10 mouse cellular contexts compared by ENCODE assay signal in the genomic region with DNA sequence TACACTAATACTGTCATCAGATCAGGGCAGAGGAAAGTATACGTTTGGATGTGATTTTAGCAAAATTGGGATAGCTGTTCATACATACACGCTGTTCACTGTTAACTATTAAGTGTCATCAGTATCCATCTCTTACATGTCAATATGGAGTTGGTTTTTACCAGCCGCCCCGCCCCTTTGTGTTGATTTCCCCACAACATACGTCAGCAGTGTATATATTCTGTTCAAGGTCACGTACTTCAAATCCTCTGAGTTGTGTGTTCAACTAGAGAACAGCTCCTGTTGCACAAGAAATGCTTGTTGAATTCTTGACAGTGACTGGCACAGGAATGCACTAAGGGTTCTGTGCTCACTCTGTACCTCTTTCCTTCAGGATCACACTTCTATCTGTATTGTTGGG. TPM values are rescaled to one million over a fixed set of nuclear protein-coding genes. Genes with fewer than 3 reads are reported as not detected.
A peak's percentile ranks its signal among the peaks of the same experiment; 100 is the strongest.
DNase-seq lines count a peak whose midpoint lies in the region; ATAC-seq and TF ChIP-seq lines count a peak whose summit lies in the region.
"Had no signal": no experiment of that assay in that cellular context is flagged by ENCODE, and none has a peak within 500 bp of the region (broad histone marks: within the 10 kb centered on the region; RNA-seq: fewer than 3 reads in every experiment).

No protein-coding gene starts in this region.

- intact Hi-C loops in heart, adult 2 months (cut with DNase I), result no loop called here

- peak overlapping the region; percentile 73; the same call in 1 of the 2 replicates for H3K4me3 ChIP-seq in heart, embryonic 10.5 days
- H3K4me3 ChIP-seq in heart, adult 2 months, result no peak overlapping the region; the same call in 1 of the 2 replicates
- peak overlapping the region; percentile 1 for H3K4me3 ChIP-seq in megakaryocyte, embryonic 14.5 days (replicated peaks)
- H3K4me3 ChIP-seq in limb, embryonic 13.5 days, result peak overlapping the region; percentile 62
- H3K4me3 ChIP-seq in neural tube, embryonic 13.5 days, result peak overlapping the region; percentile 56

- H3K27me3 ChIP-seq in heart, embryonic 10.5 days (ENCODE audit: insufficient read depth, poor library complexity, severe bottlenecking), result peaks cover 4% of the 10 kb centered on the region; the same call in 1 of the 2 replicates
- H3K27me3 ChIP-seq in heart, adult 2 months (ENCODE audit: control insufficient read depth, insufficient read depth, low read length), result no peaks in the 10 kb centered on the region
- H3K27me3 ChIP-seq in megakaryocyte, embryonic 14.5 days (replicated peaks), result peaks cover 4% of the 10 kb centered on the region
- peaks cover 9% of the 10 kb centered on the region; the same call in 1 of the 2 replicates for H3K27me3 ChIP-seq in limb, embryonic 13.5 days
- no peaks in the 10 kb centered on the region for H3K27me3 ChIP-seq in neural tube, embryonic 13.5 days

- no peak overlapping the region for H3K9ac ChIP-seq in heart, adult 2 months (ENCODE audit: low read depth, low read length)
- no peak overlapping the region for H3K9ac ChIP-seq in limb, embryonic 13.5 days
- H3K9ac ChIP-seq in neural tube, embryonic 13.5 days, result peak overlapping the region; percentile 78

- no peak for DNase-seq in heart, embryonic 10.5 days (ENCODE audit: low spot score)
- no peak for DNase-seq in heart, adult 2 months
- no peak for DNase-seq in embryo, embryonic 10 days (ENCODE audit: low spot score)
- DNase-seq in gastrocnemius, adult 8-10 months (ENCODE audit: low spot score in 2 of 2), result no peak
- DNase-seq: B cell, adult 2 months; kidney, postnatal 4 days had no signal

- peak overlapping the region; percentile 67 for H3K4me2 ChIP-seq in limb, embryonic 13.5 days (replicated peaks)
- H3K4me2 ChIP-seq in neural tube, embryonic 13.5 days, result peak overlapping the region; percentile 61

- H3K79me2 ChIP-seq in heart, adult 2 months (replicated peaks; ENCODE audit: control insufficient read depth, insufficient read depth, low read length), result no peaks in the 10 kb centered on the region

- no peaks in the 10 kb centered on the region for H3K9me3 ChIP-seq in heart, embryonic 10.5 days
- no peaks in the 10 kb centered on the region for H3K9me3 ChIP-seq in megakaryocyte, embryonic 14.5 days
- H3K9me3 ChIP-seq in limb, embryonic 13.5 days, result no peaks in the 10 kb centered on the region
- H3K9me3 ChIP-seq in neural tube, embryonic 13.5 days, result no peaks in the 10 kb centered on the region

- no peaks in the 10 kb centered on the region for H3K36me3 ChIP-seq in heart, embryonic 10.5 days
- H3K36me3 ChIP-seq in heart, adult 2 months (ENCODE audit: control insufficient read depth, insufficient read depth, low read length), result no peaks in the 10 kb centered on the region; the same call in 1 of the 2 replicates
- H3K36me3 ChIP-seq in megakaryocyte, embryonic 14.5 days (replicated peaks; ENCODE audit: low read length), result peaks cover 3% of the 10 kb centered on the region
- H3K36me3 ChIP-seq in limb, embryonic 13.5 days, result no peaks in the 10 kb centered on the region
- no peaks in the 10 kb centered on the region for H3K36me3 ChIP-seq in neural tube, embryonic 13.5 days

- 88% methylated on average over 6 of the region's 6 CpGs for WGBS in heart, embryonic 10.5 days
- 85% methylated on average over 6 of the region's 6 CpGs for WGBS in heart, adult 2 months
- 93% methylated on average over 6 of the region's 6 CpGs for WGBS in limb, embryonic 13.5 days
- WGBS in neural tube, embryonic 13.5 days, result 91% methylated on average over 6 of the region's 6 CpGs

- TF ChIP-seq EP300 in heart, adult 2 months (IDR thresholded peaks at IDR 0.05; ENCODE audit: insufficient read depth, low read depth, low read length), result no peak

- no peak for TF ChIP-seq CTCF in heart, adult 2 months (IDR thresholded peaks at IDR 0.05)

- H3K27ac ChIP-seq in heart, embryonic 10.5 days, result no peak overlapping the region
- no peak overlapping the region for H3K27ac ChIP-seq in heart, adult 2 months
- H3K27ac ChIP-seq in limb, embryonic 13.5 days, result no peak overlapping the region
- H3K27ac ChIP-seq in neural tube, embryonic 13.5 days (replicated peaks), result no peak overlapping the region

- no peak for ATAC-seq in megakaryocyte, adult 5-6 weeks (ENCODE audit: poor library complexity, severe bottlenecking)
- no peak for ATAC-seq in limb, embryonic 13.5 days (ENCODE audit: low FRiP score, low read depth)
- ATAC-seq in neural tube, embryonic 13.5 days (ENCODE audit: low read depth), result no peak

- H3K4me1 ChIP-seq in heart, embryonic 10.5 days, result 0 out of 2 replicates have a peak, but pooled peaks cover 7% of the 10 kb centered on the region
- peaks cover 4% of the 10 kb centered on the region for H3K4me1 ChIP-seq in heart, adult 2 months (ENCODE audit: control insufficient read depth, insufficient read depth, low read length)
- H3K4me1 ChIP-seq in megakaryocyte, embryonic 14.5 days, result peaks cover 16% of the 10 kb centered on the region
- H3K4me1 ChIP-seq in limb, embryonic 13.5 days, result peaks cover 9% of the 10 kb centered on the region
- peaks cover 24% of the 10 kb centered on the region for H3K4me1 ChIP-seq in neural tube, embryonic 13.5 days (replicated peaks)

- TF ChIP-seq POLR2A in heart, adult 2 months (IDR thresholded peaks at IDR 0.05; ENCODE audit: insufficient read depth, low read depth, low read length), result no peak

RNA-seq across cellular contexts. Expression of gene Parp11, which starts 8.2 kb away (rescaled TPM):
- polyA plus RNA-seq in heart, embryonic 10.5 days (2016; fragmentation: Nextera tagmentation; extraction: Ambion mirVana), result 19.1 and 22.7 TPM in 2 replicates
- 1 to 10 TPM; 7.0 to 8.2 TPM for total RNA-seq in heart, adult 2 months (2021)
- 5.3 and 10.0 TPM in 2 replicates for polyA plus RNA-seq in heart, adult 2 months (2012; rRNA removed)
- polyA plus RNA-seq in megakaryocyte, embryonic 14.5 days (2012; ENCODE audit: insufficient read depth, low replicate concordance), result 2.5 TPM in 1 of 2 replicates, not detected in the other
- total RNA-seq in megakaryocyte, adult 5-6 weeks (2015), result 11.0 and 11.7 TPM in 2 replicates
- total RNA-seq in megakaryocyte, adult 5-6 weeks (2017), result 19.1 and 25.2 TPM in 2 replicates
- polyA plus RNA-seq in limb, embryonic 13.5 days (2015; fragmentation: Nextera tagmentation; extraction: Ambion mirVana), result 29.8 and 31.3 TPM in 2 replicates
- 68.7 and 72.9 TPM in 2 replicates for polyA plus RNA-seq in neural tube, embryonic 13.5 days (2015; fragmentation: Nextera tagmentation; extraction: Ambion mirVana)
- 1 to 10 TPM; 2.9 to 4.0 (median 3.9) TPM for total RNA-seq in gastrocnemius, adult 8-10 months (2022)
